Mouse (Mus musculus) adrenal gland (tissue): ENCODE measurements around the gene Cers4.

Source experiments
- intact Hi-C: fragments of 180-260 bp; cut with DNase I; formaldehyde crosslinking; loops from one replicate; pipeline ENCODE4 v1.15.1; 2025
- long read RNA-seq, 2 experiments: library from polyadenylated mRNA; unstranded; transcript quantifications; one replicate each; pipeline ENCODE4 v2.0.0; 2020; ENCODE audit warnings: borderline replicate concordance in 1 of 2; ENCODE audit not compliant: insufficient replicate concordance in 1 of 2

Gene Cers4
- long read RNA-seq, experiment 1, full-length matches to known transcripts = 21 of 26 reads
- long read RNA-seq, experiment 1, partial matches to known transcripts = 1 of 26 reads
- long read RNA-seq, experiment 1, other reads (novel, unspliced or antisense) = 4 of 26 reads
- long read RNA-seq, experiment 2, full-length matches to known transcripts = 15 of 27 reads
- long read RNA-seq, experiment 2, partial matches to known transcripts = 5 of 27 reads
- long read RNA-seq, experiment 2, other reads (novel, unspliced or antisense) = 7 of 27 reads

GRCm38 (mm10) chr8:4492851-4493685 is at the start of gene Cers4:
Gene Cers4 (plus strand): TSS chr8:4493026.
- intact Hi-C loops = no loop called here

- intact Hi-C loops = no loop called here
Measured at GRCm38 (mm10) chr8:4458165-4458564, 34.7 kb upstream of the Cers4 start.

GRCm38 (mm10) chr8:4463061-4463460 is 29.8 kb upstream of the Cers4 start:
- intact Hi-C loops = no loop called here

- intact Hi-C loops = no loop called here
Measured at GRCm38 (mm10) chr8:4474419-4475187, 18.2 kb upstream of the Cers4 start.

- intact Hi-C loops = no loop called here
Measured at GRCm38 (mm10) chr8:4481154-4481553, 11.7 kb upstream of the Cers4 start.

GRCm38 (mm10) chr8:4481586-4481985 is 11.2 kb upstream of the Cers4 start:
- intact Hi-C loops = no loop called here

- intact Hi-C loops = no loop called here
Measured at GRCm38 (mm10) chr8:4482501-4482900, 10.3 kb upstream of the Cers4 start.

GRCm38 (mm10) chr8:4483330-4483729 is 9.5 kb upstream of the Cers4 start:
- intact Hi-C loops = no loop called here

GRCm38 (mm10) chr8:4493686-4494440 is 1.0 kb downstream of the Cers4 start:
- intact Hi-C loops = no loop called here

- intact Hi-C loops = no loop called here
Measured at GRCm38 (mm10) chr8:4495976-4496375, 3.1 kb downstream of the Cers4 start.

GRCm38 (mm10) chr8:4497610-4498009 is 4.8 kb downstream of the Cers4 start:
- intact Hi-C loops = no loop called here

- intact Hi-C loops = no loop called here
Measured at GRCm38 (mm10) chr8:4505364-4505763, 12.5 kb downstream of the Cers4 start.

GRCm38 (mm10) chr8:4507527-4507926 is 14.7 kb downstream of the Cers4 start:
- intact Hi-C loops = no loop called here

GRCm38 (mm10) chr8:4510824-4511223 is 18.0 kb downstream of the Cers4 start:
- intact Hi-C loops = loop anchor here (5.0 to 10.0 kb wide), 3 partner anchors 186 to 369 kb away; partner anchors contain the start of genes Ccl25 and Elavl1

- intact Hi-C loops = loop anchor here (5.0 to 10.0 kb wide), 3 partner anchors 187 to 369 kb away; partner anchors contain the start of genes Ccl25 and Elavl1
Measured at GRCm38 (mm10) chr8:4511429-4512115, 18.7 kb downstream of the Cers4 start.

GRCm38 (mm10) chr8:4512116-4512495 is 19.3 kb downstream of the Cers4 start:
- intact Hi-C loops = loop anchor here (5.0 to 10.0 kb wide), 3 partner anchors 187 to 370 kb away; partner anchors contain the start of genes Ccl25 and Elavl1

GRCm38 (mm10) chr8:4516162-4516561 is 23.3 kb downstream of the Cers4 start:
- intact Hi-C loops = loop anchor here (2.0 to 10.0 kb wide), 3 partner anchors 103 to 251 kb away; partner anchors contain the start of genes Ccl25 and Elavl1

- intact Hi-C loops = no loop called here
Measured at GRCm38 (mm10) chr8:4521472-4521871, 28.6 kb downstream of the Cers4 start.

- intact Hi-C loops = no loop called here
Measured at GRCm38 (mm10) chr8:4523525-4523924, 30.7 kb downstream of the Cers4 start.
